Mouse (Mus musculus) heart, postnatal 0 days (tissue): ENCODE data around the gene Tecrl. TPM values are rescaled to one million over a fixed set of nuclear protein-coding genes. Genes with fewer than 3 reads are reported as not detected.

ENCODE experiments used
- ATAC-seq: fragments of 200-750 bp; cut with Nextera tagmentation; 2 replicates; pipeline ENCODE4 v1.8.0; 2017; ENCODE audit warnings: low read depth, moderate number of reproducible peaks, moderate library complexity; ENCODE audit not compliant: insufficient read depth
- DNase-seq: peaks from one replicate; pipeline ENCODE4 v3.0.0-alpha.2; 2016; ENCODE audit warnings: low spot score
- H3K27ac ChIP-seq: fragments of 300-500 bp; sonication (generic); 2 replicates; pipeline ENCODE4 v1.5.1; 2014; ENCODE audit warnings: low read depth, mild to moderate bottlenecking
- H3K27me3 ChIP-seq: fragments of 300-500 bp; sonication (generic); 2 replicates; pipeline ENCODE4 v1.6.1; 2014; ENCODE audit warnings: low read length, mixed read lengths; ENCODE audit not compliant: control insufficient read depth, insufficient read depth
- H3K36me3 ChIP-seq: fragments of 300-500 bp; sonication (generic); replicated peaks from 2 replicates; pipeline ENCODE4 v1.6.1; 2014; ENCODE audit warnings: low read length, mixed read lengths; ENCODE audit not compliant: control insufficient read depth, insufficient read depth
- H3K4me1 ChIP-seq: fragments of 300-500 bp; sonication (generic); 2 replicates; pipeline ENCODE4 v1.6.1; 2014; ENCODE audit warnings: antibody characterized with exemption; ENCODE audit not compliant: control insufficient read depth, insufficient read depth
- H3K4me2 ChIP-seq: fragments of 300-500 bp; sonication (generic); 2 replicates; pipeline ENCODE4 v1.6.1; 2014; ENCODE audit warnings: low read depth, mild to moderate bottlenecking, low read length, moderate library complexity
- H3K4me3 ChIP-seq: fragments of 300-500 bp; sonication (generic); 2 replicates; pipeline ENCODE4 v1.5.1; 2014; ENCODE audit warnings: low read depth, low read length
- H3K9ac ChIP-seq: fragments of 300-500 bp; sonication (generic); replicated peaks from 2 replicates; pipeline ENCODE4 v1.6.1; 2014; ENCODE audit warnings: low read depth, low read length, mixed read lengths
- H3K9me3 ChIP-seq: fragments of 300-500 bp; sonication (generic); replicated peaks from 2 replicates; pipeline ENCODE4 v1.6.1; 2016; ENCODE audit warnings: low read length; ENCODE audit not compliant: control insufficient read depth
- CTCF ChIP-seq: IDR thresholded peaks from 2 replicates; pipeline ENCODE4 v1.5.1; 2016; ENCODE audit warnings: antibody characterized with exemption, control low read depth, low read depth
- EP300 ChIP-seq: IDR thresholded peaks from 2 replicates; pipeline ENCODE4 v1.6.1; 2016; ENCODE audit warnings: antibody characterized with exemption, low read depth
- WGBS: fragments of 180-500 bp; shearing (Covaris S2); extraction: QIAGEN DNeasy Blood & Tissue Kit; methylation state at CpG from one replicate; pipeline ENCODE4 v1.1.7; 2014; 5-methylcytosine and 5-hydroxymethylcytosine counted together
- polyA plus RNA-seq: library from polyadenylated mRNA; unstranded; fragments of >200 nt; fragmentation: Nextera tagmentation; extraction: Ambion mirVana; gene quantifications from 2 replicates; pipeline ENCODE4 v1.2.1, GENCODE M21; 2015
- total RNA-seq: library from RNA; depleted of rRNA; stranded (reverse); fragments of >200 nt; gene quantifications from 2 replicates; pipeline ENCODE4 v1.2.3, GENCODE M21; 2014; ENCODE audit warnings: low replicate concordance; rRNA removed

Tecrl gene
- 43.8 and 61.6 TPM in 2 replicates for total RNA-seq
- polyA plus RNA-seq: 25.1 and 34.1 TPM in 2 replicates

GRCm38 (mm10) chr5:83354846-83355561 lies at the start of gene Tecrl:
Gene Tecrl, minus strand, starts transcription at chr5:83355195.
- ATAC-seq: peak; percentile 92
- no peak for TF ChIP-seq CTCF
- TF ChIP-seq EP300: peak; percentile 67; the same call in 1 of the 2 replicates
- H3K9ac ChIP-seq: no peak within 1 kb of the TSS
- H3K36me3 ChIP-seq: no peaks in the 10 kb centered on the region
- H3K4me3 ChIP-seq: peak within 1 kb of the TSS; percentile 42
- peak within 1 kb of the TSS; percentile 88 for H3K27ac ChIP-seq
- no peaks in the 10 kb centered on the region for H3K4me1 ChIP-seq
- no peaks in the 10 kb centered on the region for H3K27me3 ChIP-seq
- DNase-seq: peak; percentile 83
- peak within 1 kb of the TSS; percentile 38 for H3K4me2 ChIP-seq
- no peaks in the 10 kb centered on the region for H3K9me3 ChIP-seq
- WGBS: 9% methylated on average over 9 of the region's 9 CpGs

- H3K4me3 ChIP-seq: no peak overlapping the region
- H3K27me3 ChIP-seq: no peaks in the 10 kb centered on the region
- WGBS: 30% methylated on average over 2 of the region's 2 CpGs
- H3K4me1 ChIP-seq: no peaks in the 10 kb centered on the region
- DNase-seq (no peak), ATAC-seq (no peak)
- no peaks in the 10 kb centered on the region for H3K9me3 ChIP-seq
- no peak overlapping the region for H3K9ac ChIP-seq
- no peaks in the 10 kb centered on the region for H3K36me3 ChIP-seq
- TF ChIP-seq CTCF: no peak
- no peak for TF ChIP-seq EP300
- no peak overlapping the region for H3K4me2 ChIP-seq
- no peak overlapping the region for H3K27ac ChIP-seq
Measured at GRCm38 (mm10) chr5:83385021-83385420, 30.0 kb upstream of the Tecrl start.

GRCm38 (mm10) chr5:83351615-83352014 lies 3.4 kb downstream of the Tecrl start:
- 5% methylated on average over 2 of the region's 2 CpGs for WGBS
- no peak for TF ChIP-seq EP300
- Histone ChIP-seq H3K9me3 (no peaks in the 10 kb centered on the region), H3K4me3 (no peak overlapping the region), H3K9ac (no peak overlapping the region), H3K36me3 (no peaks in the 10 kb centered on the region), H3K4me1 (no peaks in the 10 kb centered on the region), H3K27ac (peak overlapping the region; percentile 34; the same call in 1 of the 2 replicates), H3K27me3 (no peaks in the 10 kb centered on the region), H3K4me2 (peak overlapping the region; percentile 1; the same call in 1 of the 2 replicates)
- ATAC-seq (no peak), DNase-seq (no peak)

- no peak overlapping the region for H3K9ac ChIP-seq
- ATAC-seq (no peak; the same call in 1 of the 2 replicates), DNase-seq (no peak)
- TF ChIP-seq CTCF (no peak), EP300 (no peak)
- no peaks in the 10 kb centered on the region for H3K4me1 ChIP-seq
- no peak overlapping the region for H3K4me3 ChIP-seq
- H3K27ac ChIP-seq: no peak overlapping the region
- no peak overlapping the region for H3K4me2 ChIP-seq
- no peaks in the 10 kb centered on the region for H3K9me3 ChIP-seq
- WGBS: 23% methylated on average over 4 of the region's 4 CpGs
- no peaks in the 10 kb centered on the region for H3K36me3 ChIP-seq
- no peaks in the 10 kb centered on the region for H3K27me3 ChIP-seq
Measured at GRCm38 (mm10) chr5:83339144-83339543, 15.9 kb downstream of the Tecrl start.

- no peak overlapping the region for H3K4me2 ChIP-seq
- H3K9me3 ChIP-seq: no peaks in the 10 kb centered on the region
- no peaks in the 10 kb centered on the region for H3K36me3 ChIP-seq
- no peak overlapping the region for H3K9ac ChIP-seq
- no peak for ATAC-seq
- H3K27me3 ChIP-seq: no peaks in the 10 kb centered on the region
- TF ChIP-seq EP300 (no peak), CTCF (no peak)
- H3K4me1 ChIP-seq: no peaks in the 10 kb centered on the region
- H3K27ac ChIP-seq: no peak overlapping the region
- no peak overlapping the region for H3K4me3 ChIP-seq
- no peak for DNase-seq
- WGBS: 21% methylated on average over 2 of the region's 2 CpGs
Measured at GRCm38 (mm10) chr5:83267148-83267776, 87.7 kb downstream of the Tecrl start.
